7 mouse cellular contexts compared by ENCODE assay signal in genomic region chr8:3394600-3394999, GRCm38 (mm10). TPM values are rescaled to one million over a fixed set of nuclear protein-coding genes. Genes with fewer than 3 reads are reported as not detected.
DNase-seq lines count a peak whose midpoint lies in the region; ATAC-seq and TF ChIP-seq lines count a peak whose summit lies in the region.

No protein-coding gene starts in this region.

- ATAC-seq in G1E (ENCODE audit: extremely low read depth, insufficient number of reproducible peaks, low FRiP score, poor library complexity, severe bottlenecking): no peak
- peak; percentile 36; the same call in 1 of the 2 replicates for ATAC-seq in hindbrain, embryonic 14.5 days (ENCODE audit: low FRiP score)

- H3K4me2 ChIP-seq in hindbrain, embryonic 14.5 days (replicated peaks): peak overlapping the region; percentile 78

- peak overlapping the region; percentile 93 for H3K27ac ChIP-seq in ES-Bruce4 (ENCODE audit: insufficient read depth, low read length)
- no peak overlapping the region for H3K27ac ChIP-seq in hindbrain, embryonic 14.5 days

- peaks cover 24% of the 10 kb centered on the region for H3K36me3 ChIP-seq in ES-Bruce4 (ENCODE audit: control insufficient read depth, insufficient read depth, low read length, poor library complexity, severe bottlenecking)
- H3K36me3 ChIP-seq in G1E (replicated peaks): peaks cover 54% of the 10 kb centered on the region
- H3K36me3 ChIP-seq in hindbrain, embryonic 14.5 days (replicated peaks; ENCODE audit: control insufficient read depth, insufficient read depth): peaks cover 9% of the 10 kb centered on the region

- H3K9ac ChIP-seq in ES-Bruce4 (ENCODE audit: low read depth, poor library complexity, severe bottlenecking): peak overlapping the region; percentile 85
- no peak overlapping the region for H3K9ac ChIP-seq in hindbrain, embryonic 14.5 days

- H3K9me3 ChIP-seq in ES-Bruce4 (replicated peaks; ENCODE audit: control insufficient read depth, insufficient read depth, low read length, poor library complexity, severe bottlenecking) (no peaks in the 10 kb centered on the region), G1E (replicated peaks) (no peaks in the 10 kb centered on the region)
- H3K9me3 ChIP-seq in hindbrain, embryonic 14.5 days (ENCODE audit: control insufficient read depth, low read length): no peaks in the 10 kb centered on the region

- H3K27me3 ChIP-seq in ES-Bruce4 (ENCODE audit: control insufficient read depth, insufficient read depth, low read length, poor library complexity, severe bottlenecking) (no peaks in the 10 kb centered on the region), G1E (ENCODE audit: insufficient read depth, low read length) (no peaks in the 10 kb centered on the region)
- H3K27me3 ChIP-seq in hindbrain, embryonic 14.5 days (ENCODE audit: control insufficient read depth, insufficient read depth, low read length): no peaks in the 10 kb centered on the region

- TF ChIP-seq EP300 in ES-Bruce4 (IDR thresholded peaks at IDR 0.05; ENCODE audit: insufficient read depth, low read depth, low read length): peak; percentile 64; the same call in 1 of the 2 replicates

- TF ChIP-seq POLR2A in ES-Bruce4 (IDR thresholded peaks at IDR 0.05; ENCODE audit: insufficient read depth, low read length): no peak

- no peak for TF ChIP-seq CTCF in ES-Bruce4 (IDR thresholded peaks at IDR 0.05; ENCODE audit: low read depth, low read length)
- TF ChIP-seq CTCF in G1E (IDR thresholded peaks at IDR 0.05; ENCODE audit: low read depth, low read length): no peak

- no peak for DNase-seq in G1E (ENCODE audit: low spot score)
- DNase-seq in hindbrain, embryonic 14.5 days (ENCODE audit: low spot score): peak; percentile 48
- peak; percentile 10 for DNase-seq in lung, postnatal 10 days
- no peak for DNase-seq in frontal cortex, postnatal 10 days (ENCODE audit: low spot score in 2 of 2)
- no peak for DNase-seq in cerebellum, adult 9-11 months
- DNase-seq in thymus, postnatal 14 days: no peak

- 3% methylated on average over 6 of the region's 6 CpGs for WGBS in hindbrain, embryonic 14.5 days

- H3K4me1 ChIP-seq in ES-Bruce4 (ENCODE audit: control insufficient read depth, insufficient read depth, low read length) (peaks cover 11% of the 10 kb centered on the region), G1E (ENCODE audit: insufficient read depth, low read depth, low read length) (peaks cover 65% of the 10 kb centered on the region)
- H3K4me1 ChIP-seq in hindbrain, embryonic 14.5 days (replicated peaks; ENCODE audit: control insufficient read depth, insufficient read depth, low read length): peaks cover 26% of the 10 kb centered on the region

- peak overlapping the region; percentile 7; the same call in 1 of the 2 replicates for H3K4me3 ChIP-seq in ES-Bruce4 (ENCODE audit: low read depth, low read length)
- H3K4me3 ChIP-seq in G1E (ENCODE audit: low read depth, low read length): peak overlapping the region; percentile 50; the same call in 1 of the 2 replicates
- H3K4me3 ChIP-seq in hindbrain, embryonic 14.5 days (replicated peaks; ENCODE audit: low read length): peak overlapping the region; percentile 6; the same call in 1 of the 2 replicates

RNA-seq across cellular contexts. Expression of gene Arhgef18, which starts 1.8 kb away (rescaled TPM):
- polyA plus RNA-seq in ES-Bruce4 (2011; ENCODE audit: insufficient read depth, insufficient read length, low read depth, missing spikeins) (64.8 and 67.7 TPM in 2 replicates), G1E (2012) (37.6 and 47.7 TPM in 2 replicates)
- total RNA-seq in G1E (2014; fragmentation: Nextera tagmentation) (13.0 and 13.1 TPM in 2 replicates), G1E (2017) (12.4 and 13.3 TPM in 2 replicates)
- 12.6 TPM in 2 replicates for polyA plus RNA-seq in hindbrain, embryonic 14.5 days (2014; fragmentation: Nextera tagmentation; extraction: Ambion mirVana)

RNA-seq across cellular contexts. Expression of gene A430078G23Rik, which starts 41.4 kb away (rescaled TPM):
- polyA plus RNA-seq in ES-Bruce4 (2011; ENCODE audit: insufficient read depth, insufficient read length, low read depth, missing spikeins) (not detected in 2 replicates), G1E (2012) (0.15 and 0.20 TPM in 2 replicates)
- total RNA-seq in G1E (2014; fragmentation: Nextera tagmentation) (0.24 TPM in 1 of 2 replicates, not detected in the other), G1E (2017) (0.44 and 0.46 TPM in 2 replicates)
- not detected in 2 replicates for polyA plus RNA-seq in hindbrain, embryonic 14.5 days (2014; fragmentation: Nextera tagmentation; extraction: Ambion mirVana)

Comparison
In these comparisons a context has a peak if more than half of its experiments do, and no peak if none do; other contexts are left out.
1. DNase-seq: peak in hindbrain, embryonic 14.5 days (single experiment) and lung, postnatal 10 days (single experiment); none in G1E (single experiment), frontal cortex, postnatal 10 days (0 of 2), cerebellum, adult 9-11 months (single experiment) and thymus, postnatal 14 days (single experiment).
2. Peak in every context shown above with its lines, with median percentiles within 50 percentile points of each other: H3K4me3 ChIP-seq.